Mouse (Mus musculus) heart, embryonic 13.5 days (tissue): ENCODE results near the gene Oxsr1. TPM values are rescaled to one million over a fixed set of nuclear protein-coding genes. Genes with fewer than 3 reads are reported as not detected.
A peak's percentile ranks its signal among the peaks of the same experiment; 100 is the strongest.

ENCODE experiments used
- ATAC-seq: fragments of 200-750 bp; cut with Nextera tagmentation; 2 replicates; pipeline ENCODE4 v1.8.0; 2017; ENCODE audit warnings: moderate TSS enrichment; ENCODE audit not compliant: insufficient number of reproducible peaks, low FRiP score, low TSS enrichment; ENCODE audit errors: extremely low read depth
- H3K27ac ChIP-seq: fragments of 300-500 bp; sonication (generic); replicated peaks from 2 replicates; pipeline ENCODE4 v1.5.1; 2015; ENCODE audit warnings: moderate library complexity, mild to moderate bottlenecking, inconsistent platforms
- H3K27me3 ChIP-seq: fragments of 300-500 bp; sonication (generic); replicated peaks from 2 replicates; pipeline ENCODE4 v1.6.1; 2015; ENCODE audit warnings: mild to moderate bottlenecking, inconsistent platforms
- H3K36me3 ChIP-seq: fragments of 300-500 bp; sonication (generic); 2 replicates; pipeline ENCODE4 v1.6.1; 2015; ENCODE audit warnings: mild to moderate bottlenecking, inconsistent platforms
- H3K4me1 ChIP-seq: fragments of 300-500 bp; sonication (generic); 2 replicates; pipeline ENCODE4 v1.6.1; 2015; ENCODE audit warnings: inconsistent platforms
- H3K4me2 ChIP-seq: fragments of 300-500 bp; sonication (generic); 2 replicates; pipeline ENCODE4 v1.6.1; 2015; ENCODE audit warnings: inconsistent platforms, mild to moderate bottlenecking, moderate library complexity
- H3K4me3 ChIP-seq: fragments of 300-500 bp; sonication (generic); 2 replicates; pipeline ENCODE4 v1.5.1; 2015; ENCODE audit warnings: moderate library complexity, mild to moderate bottlenecking, inconsistent platforms
- H3K9ac ChIP-seq: fragments of 300-500 bp; sonication (generic); 2 replicates; pipeline ENCODE4 v1.6.1; 2015; ENCODE audit warnings: inconsistent platforms, mild to moderate bottlenecking, moderate library complexity
- H3K9me3 ChIP-seq: fragments of 300-500 bp; sonication (generic); 2 replicates; pipeline ENCODE4 v1.6.1; 2016; ENCODE audit warnings: inconsistent platforms
- WGBS: fragments of 180-500 bp; shearing (Covaris S2); methylation state at CpG from one replicate; pipeline ENCODE4 v1.1.7; 2015; ENCODE audit warnings: mixed read lengths; 5-methylcytosine and 5-hydroxymethylcytosine counted together
- polyA plus RNA-seq: library from polyadenylated mRNA; unstranded; fragments of >200 nt; fragmentation: Nextera tagmentation; extraction: Ambion mirVana; gene quantifications from 2 replicates; pipeline ENCODE4 v1.2.1, GENCODE M21; 2015

Oxsr1 gene
- polyA plus RNA-seq, 1 experiment from 2014 or later, result 7.4 TPM

GRCm38 (mm10) chr9:119335571-119335970 lies 13.3 kb upstream of the Oxsr1 start:
- H3K27ac ChIP-seq, result no peak overlapping the region
- WGBS, result 77% methylated on average over 4 of the region's 4 CpGs
- H3K9ac ChIP-seq, result no peak overlapping the region
- H3K9me3 ChIP-seq, result no peaks in the 10 kb centered on the region
- no peak overlapping the region for H3K4me3 ChIP-seq
- peaks cover 23% of the 10 kb centered on the region for H3K4me1 ChIP-seq
- H3K27me3 ChIP-seq, result no peaks in the 10 kb centered on the region
- H3K36me3 ChIP-seq, result peaks cover 15% of the 10 kb centered on the region
- H3K4me2 ChIP-seq, result no peak overlapping the region
- ATAC-seq, result no peak

GRCm38 (mm10) chr9:119334834-119335233 lies 12.6 kb upstream of the Oxsr1 start:
- H3K36me3 ChIP-seq, result peaks cover 15% of the 10 kb centered on the region
- ATAC-seq, result no peak
- H3K9ac ChIP-seq, result no peak overlapping the region
- H3K27ac ChIP-seq, result 0 out of 2 replicates have a peak overlapping the region, but pooled peaks have one; percentile 22
- H3K4me1 ChIP-seq, result peaks cover 16% of the 10 kb centered on the region
- 76% methylated on average over 2 of the region's 2 CpGs for WGBS
- H3K4me3 ChIP-seq, result no peak overlapping the region
- no peak overlapping the region for H3K4me2 ChIP-seq
- H3K27me3 ChIP-seq, result no peaks in the 10 kb centered on the region
- no peaks in the 10 kb centered on the region for H3K9me3 ChIP-seq

- ATAC-seq, result no peak
- 0 out of 2 replicates have a peak overlapping the region, but pooled peaks have one; percentile 22 for H3K27ac ChIP-seq
- no peaks in the 10 kb centered on the region for H3K27me3 ChIP-seq
- no peaks in the 10 kb centered on the region for H3K9me3 ChIP-seq
- peak overlapping the region; percentile 13; the same call in 1 of the 2 replicates for H3K9ac ChIP-seq
- WGBS, result 39% methylated on average over 10 of the region's 10 CpGs
- peak overlapping the region; percentile 20; the same call in 1 of the 2 replicates for H3K4me2 ChIP-seq
- no peak overlapping the region for H3K4me3 ChIP-seq
- peaks cover 14% of the 10 kb centered on the region for H3K4me1 ChIP-seq
- peaks cover 15% of the 10 kb centered on the region for H3K36me3 ChIP-seq
Observed at GRCm38 (mm10) chr9:119334324-119334723, 12.1 kb upstream of the Oxsr1 start.

- Histone ChIP-seq H3K9me3 (no peaks in the 10 kb centered on the region), H3K9ac (no peak overlapping the region), H3K27me3 (no peaks in the 10 kb centered on the region), H3K27ac (no peak overlapping the region), H3K4me3 (no peak overlapping the region), H3K4me1 (peaks cover 13% of the 10 kb centered on the region), H3K36me3 (no peaks in the 10 kb centered on the region), H3K4me2 (no peak overlapping the region)
- WGBS, result 81% methylated on average over 15 of the region's 15 CpGs
- no peak for ATAC-seq
Observed at GRCm38 (mm10) chr9:119330186-119330963, 8.1 kb upstream of the Oxsr1 start.

- H3K4me1 ChIP-seq, result peaks cover 11% of the 10 kb centered on the region
- no peaks in the 10 kb centered on the region for H3K9me3 ChIP-seq
- ATAC-seq, result no peak
- H3K9ac ChIP-seq, result no peak overlapping the region
- H3K27me3 ChIP-seq, result no peaks in the 10 kb centered on the region
- no peak overlapping the region for H3K4me3 ChIP-seq
- no peaks in the 10 kb centered on the region for H3K36me3 ChIP-seq
- no peak overlapping the region for H3K4me2 ChIP-seq
- H3K27ac ChIP-seq, result peak overlapping the region; percentile 34; the same call in 1 of the 2 replicates
- WGBS, result 61% methylated on average over 3 of the region's 3 CpGs
Observed at GRCm38 (mm10) chr9:119328488-119328887, 6.3 kb upstream of the Oxsr1 start.

GRCm38 (mm10) chr9:119324130-119324529 lies 1.9 kb upstream of the Oxsr1 start:
- H3K27me3 ChIP-seq, result no peaks in the 10 kb centered on the region
- no peak overlapping the region for H3K4me3 ChIP-seq
- no peak for ATAC-seq
- H3K9ac ChIP-seq, result no peak overlapping the region
- peak overlapping the region; percentile 96 for H3K4me2 ChIP-seq
- no peaks in the 10 kb centered on the region for H3K36me3 ChIP-seq
- no peak overlapping the region for H3K27ac ChIP-seq
- no peaks in the 10 kb centered on the region for H3K9me3 ChIP-seq
- peaks cover 35% of the 10 kb centered on the region for H3K4me1 ChIP-seq
- 74% methylated on average over 1 of the region's 1 CpGs for WGBS

GRCm38 (mm10) chr9:119323260-119323645 lies 1.0 kb upstream of the Oxsr1 start:
- Histone ChIP-seq H3K4me3 (peak overlapping the region; percentile 89), H3K27me3 (no peaks in the 10 kb centered on the region), H3K4me2 (peak overlapping the region; percentile 96), H3K9me3 (no peaks in the 10 kb centered on the region), H3K9ac (peak overlapping the region; percentile 82), H3K4me1 (peaks cover 32% of the 10 kb centered on the region), H3K36me3 (0 out of 2 replicates have a peak, but pooled peaks cover under 1% of the 10 kb centered on the region), H3K27ac (peak overlapping the region; percentile 93)
- no peak for ATAC-seq
- WGBS, result 6% methylated on average over 9 of the region's 9 CpGs

- Histone ChIP-seq H3K4me3 (peak overlapping the region; percentile 89), H3K27me3 (no peaks in the 10 kb centered on the region), H3K9ac (peak overlapping the region; percentile 92), H3K4me2 (peak overlapping the region; percentile 96), H3K9me3 (no peaks in the 10 kb centered on the region), H3K27ac (peak overlapping the region; percentile 93), H3K4me1 (peaks cover 35% of the 10 kb centered on the region), H3K36me3 (0 out of 2 replicates have a peak, but pooled peaks cover 2% of the 10 kb centered on the region)
- under 1% methylated on average over 58 of the region's 59 CpGs for WGBS
- ATAC-seq, result peak; percentile 22
Observed at GRCm38 (mm10) chr9:119321392-119322229, 616 bp downstream of the Oxsr1 start.

GRCm38 (mm10) chr9:119320946-119321345 lies 1.3 kb downstream of the Oxsr1 start:
- H3K4me3 ChIP-seq, result peak overlapping the region; percentile 89
- no peaks in the 10 kb centered on the region for H3K27me3 ChIP-seq
- H3K9me3 ChIP-seq, result no peaks in the 10 kb centered on the region
- 0 out of 2 replicates have a peak, but pooled peaks cover 2% of the 10 kb centered on the region for H3K36me3 ChIP-seq
- peaks cover 35% of the 10 kb centered on the region for H3K4me1 ChIP-seq
- WGBS, result 11% methylated on average over 7 of the region's 7 CpGs
- ATAC-seq, result no peak
- H3K9ac ChIP-seq, result peak overlapping the region; percentile 92
- H3K27ac ChIP-seq, result no peak overlapping the region; the same call in 1 of the 2 replicates
- H3K4me2 ChIP-seq, result peak overlapping the region; percentile 96

- peak overlapping the region; percentile 96 for H3K4me2 ChIP-seq
- H3K27me3 ChIP-seq, result no peaks in the 10 kb centered on the region
- no peak for ATAC-seq
- H3K4me1 ChIP-seq, result peaks cover 35% of the 10 kb centered on the region
- H3K4me3 ChIP-seq, result peak overlapping the region; percentile 89; the same call in 1 of the 2 replicates
- WGBS, result 83% methylated on average over 7 of the region's 7 CpGs
- H3K36me3 ChIP-seq, result 0 out of 2 replicates have a peak, but pooled peaks cover 2% of the 10 kb centered on the region
- no peak overlapping the region for H3K27ac ChIP-seq
- H3K9me3 ChIP-seq, result no peaks in the 10 kb centered on the region
- H3K9ac ChIP-seq, result peak overlapping the region; percentile 92
Observed at GRCm38 (mm10) chr9:119320446-119320845, 1.8 kb downstream of the Oxsr1 start.

- no peaks in the 10 kb centered on the region for H3K27me3 ChIP-seq
- H3K4me2 ChIP-seq, result no peak overlapping the region
- no peak overlapping the region for H3K27ac ChIP-seq
- 0 out of 2 replicates have a peak, but pooled peaks cover 2% of the 10 kb centered on the region for H3K36me3 ChIP-seq
- ATAC-seq, result no peak
- WGBS, result 89% methylated on average over 1 of the region's 1 CpGs
- peaks cover 31% of the 10 kb centered on the region for H3K4me1 ChIP-seq
- no peaks in the 10 kb centered on the region for H3K9me3 ChIP-seq
- no peak overlapping the region for H3K4me3 ChIP-seq
- no peak overlapping the region for H3K9ac ChIP-seq
Observed at GRCm38 (mm10) chr9:119318891-119319290, 3.3 kb downstream of the Oxsr1 start.
